Mouse (Mus musculus): Measurements from ENCODE around the gene Tmem94. TPM values are rescaled to one million over a fixed set of nuclear protein-coding genes. Genes with fewer than 3 reads are reported as not detected.

The Tmem94 gene
- total RNA-seq, 2 experiments from 2014 or later, result 51.9 to 57.3 TPM

GRCm38 (mm10) chr11:115806154-115806553, 40.9 kb downstream of the Tmem94 start:
- no peak for DNase-seq (ENCODE audit: low spot score in 2 of 2)

- DNase-seq (ENCODE audit: low spot score in 2 of 2), result no peak
These were observed 42.1 kb downstream of the Tmem94 start for GRCm38 (mm10) chr11:115807306-115807705.

DNA sequence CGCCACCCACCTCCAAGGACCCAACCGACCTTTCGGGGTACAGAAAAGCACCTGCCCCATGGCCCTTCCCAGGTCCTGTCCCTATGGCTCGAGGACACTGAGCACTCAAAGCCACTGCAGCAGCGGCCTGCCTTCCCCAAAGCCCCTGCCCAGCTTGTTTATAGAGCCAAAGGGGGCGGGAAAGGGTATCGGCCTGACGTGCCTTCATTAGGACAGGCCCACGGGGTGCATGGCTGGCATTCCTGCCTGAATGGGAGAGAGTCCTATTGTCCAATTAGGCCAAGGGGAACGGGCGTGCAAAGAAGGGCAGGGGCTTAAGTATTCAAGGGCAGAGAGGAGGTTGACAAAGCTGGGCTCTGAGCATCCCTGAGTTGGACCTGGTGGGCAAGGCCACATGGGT, 42.7 kb downstream of the Tmem94 start:
- DNase-seq (ENCODE audit: low spot score in 2 of 2), result no peak

- no peak for DNase-seq (ENCODE audit: low spot score in 2 of 2)
These were observed 43.6 kb downstream of the Tmem94 start for GRCm38 (mm10) chr11:115808696-115809310.

- no peak for DNase-seq (ENCODE audit: low spot score in 2 of 2)
These were observed 44.1 kb downstream of the Tmem94 start for GRCm38 (mm10) chr11:115809311-115809781.

- DNase-seq (ENCODE audit: low spot score in 2 of 2), result no peak
These were observed 45.1 kb downstream of the Tmem94 start for GRCm38 (mm10) chr11:115810377-115810776.

DNA sequence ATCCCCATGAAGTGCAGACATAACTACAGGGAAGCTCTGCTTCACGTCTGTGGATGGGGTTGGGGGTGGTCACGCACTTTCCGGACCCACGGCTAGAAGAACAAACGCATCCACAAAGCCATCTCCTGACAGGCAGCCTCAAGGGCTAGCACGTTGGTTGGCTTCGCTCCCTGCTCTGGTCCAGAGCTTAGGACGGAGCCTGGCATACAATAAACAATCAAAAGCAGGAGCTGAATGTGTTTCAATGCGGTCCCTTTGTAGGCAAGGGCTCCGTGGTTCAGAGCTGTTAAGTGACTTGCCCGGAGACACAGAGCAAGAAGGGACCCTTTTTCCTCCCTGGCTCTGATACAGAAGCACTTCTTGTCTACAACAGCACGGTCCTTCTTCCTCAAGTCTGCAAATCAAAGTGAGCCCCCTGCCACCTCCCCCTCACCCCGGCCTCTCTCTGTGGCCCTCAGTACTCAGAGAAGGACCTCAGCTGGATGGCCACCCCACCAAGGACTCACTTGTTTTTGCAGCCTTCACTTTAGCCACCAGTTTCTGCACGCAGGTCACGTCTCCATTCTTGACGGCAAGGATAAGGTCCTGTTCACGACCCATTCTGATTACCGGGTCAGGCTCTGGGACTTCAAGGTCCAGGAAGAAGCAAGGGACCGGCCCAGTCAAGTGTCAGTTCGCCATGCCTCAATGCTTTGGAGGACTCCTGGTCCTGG, 46.3 kb downstream of the Tmem94 start:
- DNase-seq (ENCODE audit: low spot score in 2 of 2), result no peak

- DNase-seq (ENCODE audit: low spot score in 2 of 2), result no peak
These were observed 46.9 kb downstream of the Tmem94 start for GRCm38 (mm10) chr11:115812095-115812494.

DNA sequence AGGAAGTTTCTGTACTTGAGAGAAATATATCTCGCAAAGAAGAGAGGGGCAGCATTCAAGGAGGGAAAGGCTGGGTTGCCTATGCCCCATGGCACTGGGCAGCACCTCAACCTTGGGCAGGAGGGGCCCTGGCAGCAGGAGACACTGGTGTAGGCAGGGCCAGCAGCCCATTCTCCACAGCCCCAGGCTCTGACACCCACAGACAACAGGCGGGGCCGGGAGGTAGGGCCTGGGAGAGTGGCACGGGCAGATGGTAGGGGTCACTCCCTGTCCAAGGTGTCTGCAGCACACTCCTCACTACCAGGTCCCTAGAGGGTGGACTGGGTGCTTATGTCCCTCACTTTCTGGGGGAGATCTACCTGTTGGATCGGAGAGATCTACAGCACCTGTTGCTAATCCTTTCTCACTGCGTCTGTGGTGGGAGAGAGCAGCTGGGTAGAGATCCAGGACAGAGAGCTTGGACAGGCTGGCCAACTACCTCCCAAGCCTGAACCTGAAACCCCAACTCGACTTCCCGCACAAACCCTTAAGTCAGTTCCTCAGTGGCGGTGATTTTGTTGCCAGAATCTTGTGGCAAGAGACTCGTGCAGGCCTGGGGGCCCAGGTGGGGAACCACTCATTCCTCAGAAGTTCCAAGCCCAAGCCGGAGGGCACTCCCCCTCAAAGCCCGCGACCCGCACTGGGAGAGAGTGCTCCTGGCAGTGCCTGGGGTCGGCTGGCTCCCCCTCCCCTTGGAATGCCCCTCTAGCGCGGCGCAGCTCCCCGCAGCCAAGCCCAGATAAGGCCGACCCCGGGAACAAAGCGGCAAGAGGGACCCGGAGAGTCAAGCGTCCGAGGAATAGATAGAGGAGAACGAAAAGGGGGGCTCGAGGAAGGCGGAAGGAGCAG, 47.5 kb downstream of the Tmem94 start:
- DNase-seq (ENCODE audit: low spot score in 2 of 2), result no peak

- DNase-seq (ENCODE audit: low spot score in 2 of 2), result peak; percentile 94 to 98
These were observed 48.5 kb downstream of the Tmem94 start, which contains the start of gene Caskin2 for GRCm38 (mm10) chr11:115813507-115814296. TSS of gene Caskin2 (minus strand) at chr11:115813639.

- DNase-seq (ENCODE audit: low spot score in 2 of 2), result peak; percentile 86 to 89
These were observed 49.6 kb downstream of the Tmem94 start, which contains the start of gene Tsen54 for GRCm38 (mm10) chr11:115814605-115815450. TSS of gene Tsen54 (plus strand) at chr11:115814724.

- DNase-seq (ENCODE audit: low spot score in 2 of 2), result no peak
These were observed 52.1 kb downstream of the Tmem94 start for GRCm38 (mm10) chr11:115817331-115817730.

DNA sequence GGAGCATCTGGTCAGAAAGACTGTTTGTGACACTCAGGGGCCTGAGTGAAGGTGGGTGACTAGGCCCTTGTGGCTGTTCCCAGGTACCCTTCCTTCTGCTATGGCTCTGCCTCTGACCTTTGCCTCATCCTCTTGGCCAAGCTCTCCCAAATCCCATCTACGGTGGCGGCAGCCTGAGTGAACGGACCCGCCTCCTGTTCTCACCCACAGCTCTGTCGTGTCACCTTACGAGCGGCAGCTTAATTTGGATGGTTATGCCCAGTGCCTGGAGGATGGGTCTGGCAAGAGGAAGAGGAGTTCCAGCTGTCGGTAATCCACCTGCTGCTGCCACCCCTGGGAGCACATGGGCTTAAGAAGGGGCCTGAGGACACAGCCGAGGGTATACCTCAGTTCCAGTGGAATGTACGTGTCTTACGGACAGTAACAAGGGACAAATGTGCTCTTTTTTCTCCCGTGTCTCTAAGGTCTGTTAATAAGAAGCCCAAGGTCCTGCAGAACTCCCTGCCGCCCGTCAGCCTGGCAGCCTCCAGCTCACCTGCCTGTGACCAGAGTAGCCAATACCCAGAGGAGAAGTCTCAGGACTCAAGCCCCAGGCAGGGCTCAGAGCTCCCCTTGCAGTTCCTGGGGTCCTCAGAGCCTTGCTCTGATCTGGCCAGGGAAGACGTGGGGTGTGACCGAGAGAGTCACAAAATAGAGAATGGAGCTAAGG, 54.8 kb downstream of the Tmem94 start:
- DNase-seq (ENCODE audit: low spot score in 2 of 2), result no peak

DNA sequence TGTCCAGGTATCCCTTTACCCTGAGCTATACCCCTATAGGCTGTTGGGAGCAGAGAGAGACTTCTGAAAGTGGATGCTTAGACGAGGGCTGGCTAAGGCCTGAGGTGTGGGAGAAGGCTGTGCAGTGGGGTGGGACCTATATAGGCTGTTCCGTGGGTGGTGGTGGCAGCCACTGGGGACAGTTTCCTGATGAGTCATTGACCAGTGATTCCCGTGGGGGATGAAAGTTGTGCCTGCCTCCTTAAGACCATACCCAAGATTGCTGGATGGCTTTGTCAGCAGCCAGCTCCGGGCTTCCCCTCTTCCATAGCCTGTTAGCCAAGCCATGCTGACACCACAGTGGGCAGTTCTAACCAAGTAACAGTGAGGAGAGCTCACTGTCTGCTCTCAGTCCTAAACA, 55.8 kb downstream of the Tmem94 start:
- DNase-seq (ENCODE audit: low spot score in 2 of 2), result no peak

DNA sequence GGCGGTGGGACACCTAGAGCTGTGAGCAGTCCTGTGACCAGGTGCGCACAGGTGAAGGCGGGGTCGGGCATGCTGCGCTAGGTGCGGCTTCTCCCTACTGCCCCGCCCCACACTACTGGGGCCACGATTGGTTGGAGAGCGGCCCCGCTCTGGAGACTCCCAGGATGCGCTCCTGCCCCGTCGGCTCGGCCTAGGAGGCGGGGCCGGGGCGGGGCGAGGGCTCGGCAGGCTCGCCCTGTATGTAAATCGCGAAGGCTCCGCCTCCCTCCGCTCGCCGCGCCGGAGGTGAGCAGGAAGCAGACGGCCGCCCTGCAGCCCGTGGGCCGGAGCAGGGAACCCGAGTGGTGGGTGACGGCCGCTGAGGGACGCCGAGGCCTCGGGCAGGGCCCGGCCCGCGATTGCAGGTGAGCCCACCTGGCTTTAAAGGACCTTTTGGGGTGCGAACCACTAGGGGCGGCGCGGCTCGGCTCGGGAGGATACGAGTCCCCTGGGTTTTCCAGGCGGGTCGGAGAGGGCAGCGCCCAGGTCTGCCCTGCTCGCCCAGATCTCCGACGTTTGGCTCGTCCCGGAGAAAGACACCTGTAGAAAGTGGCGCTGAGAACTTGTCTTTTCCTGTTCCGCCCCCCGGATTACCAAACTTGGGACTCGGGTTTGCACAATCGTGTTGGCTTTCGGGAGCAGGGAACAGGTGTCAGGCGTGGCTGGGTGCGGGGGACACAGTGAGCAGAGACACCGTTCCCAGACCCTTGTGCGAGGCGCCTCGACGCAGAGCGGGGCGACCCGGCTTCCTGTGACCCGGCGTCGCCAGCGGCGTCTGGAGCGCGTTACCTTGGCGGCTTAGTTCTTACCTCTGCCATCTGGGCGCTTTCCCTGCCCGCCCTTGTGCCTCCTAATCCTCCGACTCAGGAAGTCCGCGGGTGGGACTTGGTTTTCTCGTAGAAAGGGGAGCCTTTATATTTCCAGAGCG, 58.8 kb downstream of the Tmem94 start, which contains the start of gene Llgl2:
Gene Llgl2, plus strand, starts transcription at position 276 of the 967 bp plus-strand sequence.
- DNase-seq (ENCODE audit: low spot score in 2 of 2), result peak; percentile 53 to 75

DNA sequence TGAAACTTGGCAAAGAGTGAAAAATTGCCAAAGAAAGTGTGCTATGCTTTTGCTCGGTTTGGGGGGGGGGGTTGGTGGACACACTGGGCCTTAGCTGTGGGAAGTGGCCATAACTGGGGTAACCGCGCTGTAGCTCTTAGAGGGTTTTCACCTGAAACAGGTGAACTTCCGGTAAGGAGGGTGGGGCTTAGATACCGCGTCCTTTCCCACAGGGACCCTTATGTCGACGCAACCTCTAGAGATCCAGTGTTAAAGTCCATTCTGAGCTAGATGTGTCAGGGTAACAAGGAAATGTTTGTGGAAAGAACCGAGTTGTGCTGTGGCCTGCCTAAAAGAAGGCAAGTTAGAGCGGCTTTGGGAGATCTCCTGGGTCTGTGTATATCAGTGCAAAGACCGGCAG, 59.6 kb downstream of the Tmem94 start:
- no peak for DNase-seq (ENCODE audit: low spot score in 2 of 2)

DNA sequence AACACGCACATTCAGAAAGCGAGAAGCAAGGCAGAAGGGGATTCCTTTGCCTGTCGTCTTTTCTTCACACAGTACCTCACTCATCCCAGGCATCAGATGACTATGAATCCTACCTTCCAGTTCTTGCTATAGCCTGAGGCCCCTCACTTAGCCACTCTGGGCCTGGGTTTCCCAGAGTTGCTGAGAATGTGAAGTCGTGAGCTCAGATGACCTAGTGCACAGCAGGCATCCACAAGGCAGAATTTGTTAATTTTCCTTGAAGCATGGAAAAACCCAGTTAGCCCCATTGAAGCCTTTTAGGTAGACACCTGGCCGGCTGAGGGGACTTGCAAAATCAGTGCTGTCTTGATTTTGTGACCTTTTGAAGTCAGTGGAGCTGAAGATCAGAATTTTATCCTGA, 61.3 kb downstream of the Tmem94 start:
- DNase-seq (ENCODE audit: low spot score in 2 of 2), result no peak

DNA sequence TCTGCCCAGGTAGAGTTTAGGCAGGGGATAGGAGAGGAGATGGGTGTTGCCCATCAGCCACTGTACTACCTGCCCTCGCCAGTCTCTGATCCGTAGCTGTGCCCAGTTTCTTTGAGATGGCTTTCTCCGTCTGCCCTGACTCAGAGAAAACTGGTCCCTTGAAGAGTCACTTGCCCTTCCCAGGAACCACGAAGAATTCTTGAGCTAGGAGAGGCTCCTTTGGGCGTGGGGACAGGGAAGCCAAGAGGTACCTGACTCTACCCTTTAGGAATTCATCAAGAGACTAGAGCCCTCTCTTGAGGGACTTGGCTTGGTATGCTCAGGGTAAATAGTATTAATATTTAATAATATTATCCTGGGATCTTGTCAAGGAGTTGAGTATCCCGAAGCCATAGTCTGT, 62.4 kb downstream of the Tmem94 start:
- no peak for DNase-seq (ENCODE audit: low spot score in 2 of 2)

Measured in gastrocnemius, postnatal 4 days (tissue).